Mouse (Mus musculus): ENCODE data around the gene Krt8.

Gene Krt8

GRCm38 (mm10) chr15:102004189-102004588 lies at the start of gene Krt8:
Gene Krt8, minus strand, starts transcription at chr15:102004482.
- no peak for DNase-seq (ENCODE audit: low read depth, low spot score)

GRCm38 (mm10) chr15:102051920-102052683 lies 47.8 kb upstream of the Krt8 start:
- DNase-seq (ENCODE audit: low read depth, low spot score), result peak; percentile 89

GRCm38 (mm10) chr15:102049871-102050270 lies 45.6 kb upstream of the Krt8 start:
- no peak for DNase-seq (ENCODE audit: low read depth, low spot score)

GRCm38 (mm10) chr15:102048006-102048405 lies 43.7 kb upstream of the Krt8 start:
- no peak for DNase-seq (ENCODE audit: low read depth, low spot score)

- DNase-seq (ENCODE audit: low read depth, low spot score), result no peak
These were observed 41.4 kb upstream of the Krt8 start for GRCm38 (mm10) chr15:102045691-102046090.

- DNase-seq (ENCODE audit: low read depth, low spot score), result no peak
These were observed 40.5 kb upstream of the Krt8 start for GRCm38 (mm10) chr15:102044745-102045144.

GRCm38 (mm10) chr15:102041951-102042350 lies 37.7 kb upstream of the Krt8 start:
- no peak for DNase-seq (ENCODE audit: low read depth, low spot score)

- no peak for DNase-seq (ENCODE audit: low read depth, low spot score)
These were observed 36.0 kb upstream of the Krt8 start for GRCm38 (mm10) chr15:102040277-102040676.

- no peak for DNase-seq (ENCODE audit: low read depth, low spot score)
These were observed 30.1 kb upstream of the Krt8 start for GRCm38 (mm10) chr15:102034121-102035053.

GRCm38 (mm10) chr15:102028040-102028439 lies 23.8 kb upstream of the Krt8 start, which contains the start of gene Krt18:
Gene Krt18, plus strand, starts transcription at chr15:102028180.
- DNase-seq (ENCODE audit: low read depth, low spot score), result peak; percentile 74

- no peak for DNase-seq (ENCODE audit: low read depth, low spot score)
These were observed 22.1 kb upstream of the Krt8 start for GRCm38 (mm10) chr15:102026430-102026829.

GRCm38 (mm10) chr15:102025136-102025872 lies 21.0 kb upstream of the Krt8 start:
- DNase-seq (ENCODE audit: low read depth, low spot score), result no peak

- no peak for DNase-seq (ENCODE audit: low read depth, low spot score)
These were observed 19.6 kb upstream of the Krt8 start for GRCm38 (mm10) chr15:102023888-102024287.

GRCm38 (mm10) chr15:102022481-102022880 lies 18.2 kb upstream of the Krt8 start:
- DNase-seq (ENCODE audit: low read depth, low spot score), result no peak

GRCm38 (mm10) chr15:102017918-102018463 lies 13.7 kb upstream of the Krt8 start:
- peak; percentile 80 for DNase-seq (ENCODE audit: low read depth, low spot score)

GRCm38 (mm10) chr15:102016787-102017186 lies 12.5 kb upstream of the Krt8 start:
- DNase-seq (ENCODE audit: low read depth, low spot score), result no peak

GRCm38 (mm10) chr15:102016096-102016495 lies 11.8 kb upstream of the Krt8 start:
- DNase-seq (ENCODE audit: low read depth, low spot score), result no peak

- no peak for DNase-seq (ENCODE audit: low read depth, low spot score)
These were observed 10.6 kb upstream of the Krt8 start for GRCm38 (mm10) chr15:102014848-102015247.

- DNase-seq (ENCODE audit: low read depth, low spot score), result peak; percentile 70
These were observed 9.4 kb upstream of the Krt8 start for GRCm38 (mm10) chr15:102013651-102014050.

GRCm38 (mm10) chr15:102012260-102012765 lies 8.0 kb upstream of the Krt8 start:
- DNase-seq (ENCODE audit: low read depth, low spot score), result no peak

- DNase-seq (ENCODE audit: low read depth, low spot score), result no peak
These were observed 6.4 kb upstream of the Krt8 start for GRCm38 (mm10) chr15:102010569-102011245.
